Mouse (Mus musculus) erythroid progenitor cell, adult 5-6 weeks (primary cell): ENCODE data around the gene Ralgps1. TPM values are rescaled to one million over a fixed set of nuclear protein-coding genes. Genes with fewer than 3 reads are reported as not detected.

Source experiments
- ATAC-seq: replicated peaks from 2 replicates; pipeline ENCODE4 v1.8.0; 2016; ENCODE audit warnings: moderate number of reproducible peaks, mild to moderate bottlenecking, moderate TSS enrichment, inconsistent platforms; ENCODE audit not compliant: poor library complexity, low FRiP score, severe bottlenecking
- total RNA-seq, 2 experiments: library from RNA; stranded (forward) in 1 of 2; stranded (reverse) in 1 of 2; fragments of 150-400 nt in 1 of 2; fragments of 186-747, 209-891 nt in 1 of 2; gene quantifications; 2 replicates each; pipeline versions ENCODE4 v1.2.3 to v1.2.4; 2015 to 2017; ENCODE audit warnings: low replicate concordance in 2 of 2

The Ralgps1 gene
- total RNA-seq, 2 experiments from 2014 or later, result not detected

DNA sequence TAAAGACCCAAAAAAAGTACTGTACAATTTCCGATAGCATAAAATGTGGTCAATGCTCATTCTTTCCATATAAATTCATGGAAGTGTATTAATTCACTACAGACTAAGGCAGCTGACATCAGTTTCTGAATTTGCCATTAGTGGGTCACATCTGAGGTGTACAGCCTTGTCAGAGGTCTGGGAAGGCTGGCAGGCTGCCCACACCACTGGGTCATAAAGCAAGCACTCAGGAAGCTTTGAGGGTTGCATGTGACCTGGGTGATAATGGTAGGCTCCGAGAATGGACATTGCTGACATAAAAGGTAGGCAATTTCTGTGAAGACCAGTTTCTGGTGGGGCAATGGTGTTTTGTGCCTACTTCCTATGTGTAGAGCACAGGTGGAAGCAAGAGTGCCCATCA lies 183.4 kb downstream of the Ralgps1 start:
- ATAC-seq, result no peak

- ATAC-seq, result no peak
Observed at GRCm38 (mm10) chr2:33186505-33186904, 184.8 kb downstream of the Ralgps1 start.

DNA sequence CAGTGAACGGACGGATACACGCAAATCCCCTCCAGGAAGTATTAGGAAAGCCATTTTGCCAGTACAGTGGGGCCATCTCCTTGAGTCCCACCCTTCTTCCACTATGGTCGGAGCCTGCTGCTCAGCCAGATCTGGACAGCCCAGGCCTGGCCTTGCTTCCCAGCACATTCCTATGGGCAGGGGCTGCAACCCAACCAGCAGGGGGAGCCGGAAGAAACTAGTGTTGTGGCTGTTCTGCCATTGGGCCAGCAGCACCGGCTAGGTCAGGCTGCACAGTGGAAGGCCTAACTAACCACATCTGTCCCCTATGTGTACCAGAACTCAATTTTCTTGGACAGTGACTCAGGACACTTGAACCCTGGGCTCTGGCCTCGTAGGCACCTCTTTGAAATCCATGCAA lies 186.0 kb downstream of the Ralgps1 start:
- ATAC-seq, result no peak

DNA sequence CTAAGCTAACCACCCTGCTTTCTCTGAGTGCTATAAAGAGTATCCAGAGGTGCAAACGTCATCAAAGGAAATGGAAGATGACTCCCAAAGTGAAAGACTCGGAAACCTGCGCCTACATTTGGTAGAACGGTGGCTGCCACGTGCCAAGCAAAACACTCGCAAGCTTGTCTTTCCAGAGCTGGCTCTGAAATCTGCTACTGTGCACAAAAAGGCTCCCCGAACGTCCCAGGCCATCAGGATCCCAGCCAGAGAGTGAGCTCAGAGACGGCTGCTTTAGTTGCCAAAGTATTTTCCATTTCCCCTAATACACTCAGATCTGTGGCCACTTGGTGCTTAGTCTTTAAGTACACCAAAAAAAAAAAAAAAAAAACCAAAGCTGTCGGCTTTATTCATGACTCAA lies 186.6 kb downstream of the Ralgps1 start:
- ATAC-seq, result no peak

GRCm38 (mm10) chr2:33183321-33183720 lies 188.0 kb downstream of the Ralgps1 start:
- no peak for ATAC-seq

- ATAC-seq, result no peak
Observed at GRCm38 (mm10) chr2:33179930-33180630, 191.2 kb downstream of the Ralgps1 start.

- ATAC-seq, result no peak
Observed at GRCm38 (mm10) chr2:33179171-33179929, 191.9 kb downstream of the Ralgps1 start.

DNA sequence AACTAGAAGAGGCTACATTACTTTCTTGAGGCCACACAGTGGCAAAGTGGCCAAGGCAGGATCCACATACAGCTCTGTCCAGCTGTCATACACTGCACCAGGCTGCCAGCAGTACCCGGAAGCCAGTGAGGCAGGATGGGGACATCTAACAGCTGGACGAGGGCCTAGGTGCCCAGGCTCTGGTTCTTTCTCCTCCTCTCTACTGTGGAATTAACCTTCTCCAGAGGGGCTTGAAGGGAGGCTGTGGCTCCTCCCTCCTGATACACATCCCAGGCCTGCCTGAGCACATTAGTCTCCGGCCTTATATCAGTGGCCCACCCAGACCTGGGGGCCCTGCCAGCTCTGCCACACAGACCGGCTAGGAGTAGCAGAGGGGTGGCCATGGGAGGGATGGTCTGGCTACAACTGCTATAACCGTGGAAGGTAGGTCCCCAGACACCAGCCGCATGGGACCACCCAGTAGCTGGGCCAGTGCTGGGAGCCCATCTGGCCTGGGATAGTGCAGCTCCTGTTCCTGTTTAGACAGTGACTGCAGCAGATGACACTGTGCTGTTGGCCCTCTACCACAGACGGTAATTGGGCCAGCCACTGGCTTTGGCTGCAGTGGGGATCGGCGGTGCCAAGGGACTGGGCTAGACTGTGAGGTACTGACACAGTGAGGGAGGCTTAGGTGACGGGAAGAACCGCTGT lies 192.9 kb downstream of the Ralgps1 start:
- ATAC-seq, result no peak

GRCm38 (mm10) chr2:33177443-33178242 lies 193.6 kb downstream of the Ralgps1 start:
- ATAC-seq, result no peak

GRCm38 (mm10) chr2:33176921-33177320 lies 194.4 kb downstream of the Ralgps1 start:
- no peak for ATAC-seq

DNA sequence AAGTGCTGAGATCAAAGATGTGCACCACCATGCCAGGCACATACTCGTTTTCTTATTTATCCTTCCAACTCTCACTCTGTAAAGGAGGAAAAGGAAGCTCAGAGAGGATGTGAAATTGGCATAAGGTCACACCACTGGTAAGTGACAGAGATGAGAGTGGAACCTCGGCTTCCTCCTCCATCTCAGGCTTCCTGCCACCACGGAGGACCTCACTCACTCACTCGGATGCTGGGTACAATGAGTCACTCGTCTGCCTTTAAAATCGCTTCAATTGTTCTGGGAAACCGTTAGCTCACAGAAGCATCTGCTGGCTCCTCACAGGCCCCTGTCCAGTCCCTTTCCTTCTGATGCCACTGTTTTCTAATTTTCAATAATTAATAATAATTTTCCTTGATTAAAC lies 194.8 kb downstream of the Ralgps1 start:
- ATAC-seq, result no peak

GRCm38 (mm10) chr2:33173686-33174085 lies 197.6 kb downstream of the Ralgps1 start:
- ATAC-seq, result no peak

- no peak for ATAC-seq
Observed at GRCm38 (mm10) chr2:33173126-33173525, 198.2 kb downstream of the Ralgps1 start.

DNA sequence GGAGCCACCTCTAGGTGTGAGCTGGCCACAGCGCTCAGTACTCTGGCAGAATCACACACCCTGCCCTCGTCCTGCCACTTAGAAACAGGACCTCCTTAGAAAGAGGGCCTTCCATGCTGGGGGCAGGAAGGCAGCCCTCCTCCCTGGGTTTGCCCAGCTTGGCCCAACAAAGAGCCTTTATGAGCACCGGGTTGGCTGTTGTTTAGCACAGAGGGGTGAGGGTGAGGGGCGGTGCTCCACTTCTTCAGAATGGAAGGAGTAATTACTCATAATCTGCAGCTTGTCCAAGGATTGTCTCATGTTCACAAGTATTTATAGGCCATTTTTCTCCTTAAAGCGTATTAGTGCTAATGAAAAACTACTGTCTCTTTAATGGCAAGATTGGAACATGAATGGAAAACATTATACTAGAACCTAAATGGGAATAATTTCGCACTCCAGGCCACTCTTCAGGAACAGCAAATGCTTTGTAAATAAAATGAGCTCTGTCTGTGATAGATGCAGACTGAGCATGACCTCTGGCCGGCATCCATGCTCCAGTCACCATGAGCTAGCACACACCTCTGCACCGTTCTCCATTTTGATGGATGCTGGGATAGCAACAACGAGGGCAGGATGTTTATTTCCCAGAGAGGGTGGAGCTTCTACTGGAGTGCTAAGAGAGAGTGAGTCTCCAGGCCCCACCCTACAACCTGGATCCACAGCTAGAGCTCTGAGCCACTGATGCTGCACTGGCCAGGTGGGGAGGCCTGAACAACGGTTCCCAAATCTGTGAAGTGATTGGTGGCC lies 200.3 kb downstream of the Ralgps1 start:
- ATAC-seq, result no peak

DNA sequence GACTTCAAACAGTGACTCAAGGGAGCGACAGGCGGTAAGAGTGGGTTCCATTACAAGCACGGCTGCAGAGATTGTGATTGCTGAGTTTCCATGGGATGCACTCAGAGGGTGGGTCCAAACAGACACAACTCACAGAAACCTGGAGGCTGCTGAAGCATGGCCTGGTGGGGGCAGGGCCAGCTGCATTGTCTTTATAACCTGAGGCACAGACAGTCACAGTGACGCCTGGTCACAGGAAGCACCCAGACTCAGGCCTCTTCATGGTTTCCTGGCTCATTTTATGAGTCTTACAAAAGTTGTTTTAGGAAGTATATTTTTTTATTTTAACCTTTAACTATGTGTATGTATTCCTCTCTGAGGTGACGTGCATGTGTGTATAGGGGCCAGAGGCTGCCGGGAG lies 201.8 kb downstream of the Ralgps1 start:
- no peak for ATAC-seq

- ATAC-seq, result no peak
Observed at GRCm38 (mm10) chr2:33167060-33167459, 204.2 kb downstream of the Ralgps1 start.

- ATAC-seq, result no peak
Observed at GRCm38 (mm10) chr2:33165710-33166374, 205.4 kb downstream of the Ralgps1 start.

DNA sequence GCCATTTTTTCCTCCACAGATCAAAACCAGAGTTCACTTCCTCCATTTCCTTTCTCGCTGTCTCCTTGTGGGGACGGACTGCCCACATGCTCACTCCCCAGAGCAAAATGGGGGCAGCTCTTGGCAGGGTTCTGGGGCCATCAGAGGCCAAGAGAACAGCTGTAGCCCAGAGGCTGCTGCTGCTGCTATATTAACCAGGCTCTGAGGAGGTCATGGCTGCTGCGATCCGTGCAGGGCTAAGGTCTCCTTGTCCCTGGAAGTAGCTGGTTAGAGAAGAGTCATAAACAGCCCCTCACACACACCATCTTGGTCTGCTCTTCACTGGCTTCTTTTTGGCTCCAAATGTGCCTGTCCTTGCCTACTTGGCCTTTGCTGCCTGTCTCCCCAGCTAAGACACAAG lies 206.1 kb downstream of the Ralgps1 start:
- ATAC-seq, result no peak

DNA sequence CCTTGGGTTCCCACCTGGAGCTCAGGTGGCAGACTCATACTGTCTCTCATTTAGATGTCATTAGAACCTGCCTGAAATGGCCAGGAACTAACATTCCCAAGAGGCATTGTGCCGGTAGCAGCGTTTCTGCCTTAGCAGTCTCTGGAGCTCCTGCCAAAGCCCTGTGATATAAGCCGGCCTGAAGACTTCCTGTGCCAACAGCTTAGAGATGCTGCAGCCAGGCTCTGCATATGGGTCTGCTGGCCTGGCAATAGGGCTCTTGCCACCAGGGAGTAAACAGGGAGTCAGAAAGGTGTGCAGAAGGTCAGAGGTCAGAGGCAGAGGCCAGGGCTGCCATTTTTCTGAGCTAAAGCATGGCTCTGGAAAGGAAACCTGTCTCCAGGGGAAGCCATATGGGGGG lies 206.6 kb downstream of the Ralgps1 start:
- no peak for ATAC-seq
